Mouse (Mus musculus) thymus, postnatal 14 days (tissue): ENCODE data around the gene Btbd16.

ENCODE experiments used
- DNase-seq: peaks from one replicate; pipeline ENCODE4 v3.0.0; 2021

Btbd16 gene

DNA sequence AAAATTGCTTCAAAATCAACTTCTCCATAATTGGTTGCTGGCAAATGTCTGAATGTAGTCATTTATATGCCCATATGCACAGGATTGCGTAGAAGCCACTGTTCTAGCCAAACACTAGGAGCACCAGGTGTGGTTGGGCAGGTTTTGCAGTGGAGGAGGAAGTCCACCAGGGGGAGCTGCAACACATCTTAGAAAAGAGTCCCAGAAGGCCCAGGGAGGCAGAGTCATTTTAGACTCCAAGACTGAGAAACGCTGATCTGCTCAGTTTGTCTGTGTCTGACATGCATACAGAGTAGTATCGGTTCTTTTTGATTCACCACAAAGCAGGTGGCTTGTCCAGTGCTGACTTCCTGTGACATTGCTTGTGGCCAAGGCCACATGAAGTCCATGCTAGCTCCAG, 3.2 kb upstream of the Btbd16 start:
- DNase-seq: peak; percentile 87

GRCm38 (mm10) chr7:130773171-130773830, 568 bp upstream of the Btbd16 start:
- DNase-seq: peak; percentile 68

GRCm38 (mm10) chr7:130780866-130781419, 7.1 kb downstream of the Btbd16 start:
- DNase-seq: no peak

DNA sequence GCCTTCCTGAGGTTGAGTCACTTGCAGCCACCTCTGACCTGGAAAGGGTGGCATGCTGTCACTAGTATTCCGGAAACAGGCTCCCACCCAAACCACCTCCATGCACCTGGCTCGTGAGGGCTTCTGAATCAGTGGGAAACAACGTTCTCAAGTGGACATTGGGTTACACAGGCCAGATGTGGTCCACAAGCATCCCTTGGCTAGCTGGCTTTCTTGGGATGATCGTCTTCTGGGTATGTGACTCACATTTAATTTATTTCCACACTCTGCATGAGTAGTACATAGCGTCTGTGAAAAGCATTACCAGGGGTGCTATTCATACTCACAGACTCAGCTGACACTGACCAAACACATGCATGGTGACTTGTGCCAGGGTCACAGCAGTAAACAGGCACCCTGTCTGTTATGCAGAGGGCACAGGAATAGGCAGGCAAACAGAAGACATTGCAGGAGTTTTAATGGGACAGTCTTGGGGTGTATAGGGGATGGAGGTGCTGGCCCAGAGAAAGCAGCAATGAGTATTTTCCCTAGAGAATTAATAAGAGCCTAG, 8.7 kb downstream of the Btbd16 start:
- DNase-seq: no peak

GRCm38 (mm10) chr7:130785923-130786575, 12.2 kb downstream of the Btbd16 start:
- DNase-seq: no peak

DNA sequence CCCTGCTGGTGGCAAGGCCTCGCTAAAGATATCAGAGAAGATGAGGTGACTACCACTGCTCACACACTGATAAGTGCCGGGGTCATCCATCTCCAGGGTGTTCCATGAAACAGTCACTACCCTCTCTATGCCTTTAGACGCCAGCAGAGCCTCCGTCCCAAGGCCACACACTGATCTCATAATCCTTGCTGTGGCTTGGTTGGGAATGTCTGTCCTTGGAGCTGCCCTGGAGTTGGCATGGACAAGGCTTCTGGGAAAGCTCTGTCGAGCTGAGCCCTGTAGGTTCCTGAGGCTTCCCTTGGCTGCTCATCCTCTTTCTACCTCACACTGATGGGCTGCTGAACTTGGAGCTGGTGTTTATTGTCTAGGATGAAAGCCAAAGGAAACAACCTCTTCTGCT, 12.8 kb downstream of the Btbd16 start:
- no peak for DNase-seq

- no peak for DNase-seq
These were observed 13.7 kb downstream of the Btbd16 start for GRCm38 (mm10) chr7:130787537-130787936.

- DNase-seq: no peak
These were observed 15.1 kb downstream of the Btbd16 start for GRCm38 (mm10) chr7:130788950-130789349.

GRCm38 (mm10) chr7:130789456-130789855, 15.6 kb downstream of the Btbd16 start:
- no peak for DNase-seq

DNA sequence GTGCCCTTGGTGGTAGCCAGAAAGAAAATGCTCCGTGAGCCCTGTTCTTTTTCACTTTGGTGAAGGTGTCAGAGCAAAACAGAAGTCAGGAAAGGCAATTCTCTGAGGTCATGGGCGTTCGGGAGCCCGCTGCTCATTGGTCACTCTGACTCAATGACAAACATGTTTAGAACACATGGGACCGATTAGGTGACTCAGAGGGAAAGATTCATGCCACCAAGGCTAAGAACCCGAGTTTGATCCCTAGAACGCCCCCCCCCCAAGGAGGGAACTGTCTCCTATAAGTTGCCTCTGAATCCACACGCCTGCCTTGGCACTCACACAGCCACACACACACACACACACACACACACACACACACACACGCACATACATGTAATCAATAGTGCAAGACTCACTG, 19.8 kb downstream of the Btbd16 start:
- DNase-seq: no peak

DNA sequence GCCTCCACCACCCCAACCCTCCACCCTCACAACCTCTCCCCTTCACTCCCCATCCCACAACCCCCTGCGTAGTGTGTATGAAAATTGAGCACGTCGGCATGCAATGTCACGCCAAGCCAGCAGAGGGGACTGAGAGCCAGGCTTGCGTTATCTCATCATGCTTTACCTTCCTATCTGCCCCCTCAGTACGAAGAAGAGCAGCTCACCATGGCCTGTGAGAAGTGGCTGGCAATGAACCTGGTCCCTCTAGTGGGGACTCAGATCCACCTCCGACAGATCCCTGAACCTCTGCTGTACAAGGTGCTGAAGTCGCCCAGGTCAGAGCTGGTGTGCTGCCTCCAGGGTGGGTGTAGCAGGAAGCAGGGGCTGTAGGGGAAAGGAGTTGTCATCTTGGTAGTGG, 22.9 kb downstream of the Btbd16 start:
- peak; percentile 41 for DNase-seq

- DNase-seq: no peak
These were observed 23.7 kb downstream of the Btbd16 start for GRCm38 (mm10) chr7:130797524-130797923.

- no peak for DNase-seq
These were observed 25.5 kb downstream of the Btbd16 start for GRCm38 (mm10) chr7:130799418-130799817.

DNA sequence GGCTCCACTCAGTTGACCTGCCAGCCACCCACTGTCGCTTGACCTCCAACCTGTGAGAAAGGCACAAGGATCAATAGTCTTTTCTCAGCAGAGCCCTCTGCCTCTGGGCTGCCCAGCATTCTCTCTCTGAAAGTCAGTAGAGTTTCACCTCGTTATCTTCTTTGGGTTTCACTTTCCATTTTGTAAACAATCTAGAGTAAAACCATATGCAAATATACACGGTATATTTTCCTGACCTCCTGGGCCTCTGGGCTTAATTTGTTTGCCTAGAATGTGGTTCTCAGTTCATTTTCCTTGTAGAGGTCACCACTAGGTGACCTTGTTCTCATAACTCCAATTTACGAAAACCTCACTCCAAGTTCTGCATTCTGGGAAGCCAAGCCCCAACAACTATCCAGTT, 26.8 kb downstream of the Btbd16 start:
- no peak for DNase-seq

GRCm38 (mm10) chr7:130801811-130802210, 27.9 kb downstream of the Btbd16 start:
- no peak for DNase-seq

DNA sequence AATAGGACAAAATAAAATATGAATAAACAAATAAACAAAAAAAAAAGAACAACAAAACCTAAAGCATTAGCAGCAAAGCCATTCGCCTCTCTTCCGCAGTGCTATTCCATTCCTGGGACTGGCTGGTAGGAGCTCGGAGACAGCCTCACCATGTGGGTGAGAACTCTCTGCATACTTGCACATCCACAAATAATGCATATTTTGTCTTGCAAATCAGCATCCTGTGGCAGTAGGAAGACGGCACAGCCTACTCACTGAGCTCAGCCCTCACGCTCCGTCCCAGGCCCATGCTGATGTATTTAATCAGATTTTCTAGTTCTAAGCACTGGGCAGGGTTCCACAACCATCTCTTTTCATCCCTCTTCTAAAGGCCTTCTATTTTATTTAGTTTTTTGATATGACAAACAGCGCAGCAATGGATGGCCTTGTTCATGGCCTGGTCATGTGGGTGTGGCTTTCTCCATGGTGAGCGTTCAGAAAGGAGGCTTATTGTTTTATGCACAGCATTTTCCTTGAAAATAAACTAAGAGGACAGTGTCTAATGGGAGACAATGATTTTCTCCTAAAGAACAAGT, 29.5 kb downstream of the Btbd16 start:
- DNase-seq: no peak

DNA sequence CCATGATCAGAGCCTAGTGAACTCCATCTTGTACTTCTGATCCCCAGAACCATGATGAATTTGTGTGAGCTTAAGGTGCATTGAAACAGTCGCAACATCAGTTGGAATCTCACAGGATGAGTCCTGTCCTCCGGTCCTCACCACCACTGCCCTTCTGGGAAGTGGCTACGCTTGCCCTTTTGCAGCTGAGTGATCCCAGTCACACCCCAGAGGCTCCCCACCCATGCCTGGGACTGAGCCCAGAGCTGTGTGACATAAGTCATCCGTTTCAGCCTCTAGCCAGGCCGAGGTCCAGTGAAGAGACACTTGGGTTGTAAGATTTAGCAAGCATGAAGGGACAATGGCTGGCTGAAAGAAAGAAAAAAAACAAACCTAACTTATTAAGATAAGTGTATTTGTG, 31.1 kb downstream of the Btbd16 start:
- DNase-seq: no peak

DNA sequence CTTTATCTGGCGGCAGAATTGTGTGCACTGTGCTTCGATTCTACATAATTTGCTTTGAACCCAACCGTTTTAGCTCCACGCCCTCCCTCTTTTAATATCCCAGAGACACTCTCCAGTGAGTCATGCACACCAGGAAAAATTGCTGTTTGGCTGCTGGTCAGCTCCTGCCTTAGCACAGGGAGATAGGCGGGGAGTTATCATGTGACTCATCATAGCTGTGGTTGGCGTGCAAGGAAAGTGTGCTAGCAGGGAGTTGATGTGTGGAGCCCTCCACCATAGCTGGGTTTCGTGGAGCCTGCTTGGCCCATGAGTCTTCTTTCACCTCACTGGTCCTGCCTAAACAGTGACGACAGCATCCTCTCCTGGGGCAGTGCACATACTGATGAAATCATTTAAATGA, 33.9 kb downstream of the Btbd16 start:
- no peak for DNase-seq

GRCm38 (mm10) chr7:130808694-130809093, 34.8 kb downstream of the Btbd16 start:
- DNase-seq: no peak

- DNase-seq: no peak
These were observed 36.4 kb downstream of the Btbd16 start for GRCm38 (mm10) chr7:130810238-130810637.

DNA sequence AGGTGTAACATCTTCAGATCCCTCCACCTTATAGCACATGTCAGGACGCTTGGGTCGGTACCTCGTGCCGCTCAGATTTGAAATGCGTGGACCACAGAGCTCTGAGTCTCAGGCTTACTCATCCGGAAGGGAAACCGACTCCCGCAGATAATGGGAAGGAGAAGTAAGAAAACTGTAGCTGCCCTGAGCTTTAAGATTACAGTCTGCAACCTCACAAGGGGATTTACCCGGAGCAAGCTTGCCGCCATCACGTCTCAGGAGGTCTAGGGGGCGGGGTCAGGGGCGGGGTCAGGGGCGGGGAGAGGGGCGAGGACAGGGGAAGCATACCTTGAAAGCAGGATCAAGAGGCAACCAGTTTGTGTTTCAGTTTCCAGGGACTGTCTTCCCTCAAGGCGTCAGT, 38.5 kb downstream of the Btbd16 start:
- no peak for DNase-seq

- DNase-seq: no peak
These were observed 41.7 kb downstream of the Btbd16 start for GRCm38 (mm10) chr7:130815601-130816000.

GRCm38 (mm10) chr7:130816243-130816642, 42.4 kb downstream of the Btbd16 start:
- DNase-seq: no peak

DNA sequence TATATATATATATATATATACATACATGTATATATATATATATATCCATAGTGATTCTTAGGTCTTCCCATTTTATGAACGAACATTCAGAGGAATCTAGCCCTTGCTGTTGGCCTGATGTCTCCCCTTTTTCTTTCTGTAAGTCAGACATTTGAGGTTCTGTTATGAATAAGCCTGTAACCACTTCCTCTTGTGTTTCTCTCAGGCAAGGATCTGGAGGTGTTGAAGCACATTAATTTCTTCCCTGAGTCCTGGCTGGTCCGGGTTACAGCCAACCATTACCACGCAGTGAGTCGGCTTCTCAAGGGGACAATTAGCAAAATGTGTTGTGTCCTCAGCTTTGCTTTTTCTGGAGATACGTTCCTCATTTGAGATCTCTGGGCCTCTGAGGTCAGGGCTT, 44.9 kb downstream of the Btbd16 start:
- DNase-seq: no peak
